Mouse (Mus musculus) layer of hippocampus, adult 8-10 months (tissue): ENCODE measurements around the gene Hoxa9. TPM values are rescaled to one million over a fixed set of nuclear protein-coding genes. Genes with fewer than 3 reads are reported as not detected.
A peak's percentile ranks its signal among the peaks of the same experiment; 100 is the strongest.

Source experiments
- DNase-seq, 2 experiments: peaks; one replicate each; pipeline ENCODE4 v3.0.0; 2022; ENCODE audit warnings: low spot score in 2 of 2
- total RNA-seq, 4 experiments: library from RNA; stranded (reverse); gene quantifications; 2 replicates each; pipeline ENCODE4 v1.2.4; 2022

The Hoxa9 gene
- total RNA-seq, 4 experiments from 2014 or later, result not detected

DNA sequence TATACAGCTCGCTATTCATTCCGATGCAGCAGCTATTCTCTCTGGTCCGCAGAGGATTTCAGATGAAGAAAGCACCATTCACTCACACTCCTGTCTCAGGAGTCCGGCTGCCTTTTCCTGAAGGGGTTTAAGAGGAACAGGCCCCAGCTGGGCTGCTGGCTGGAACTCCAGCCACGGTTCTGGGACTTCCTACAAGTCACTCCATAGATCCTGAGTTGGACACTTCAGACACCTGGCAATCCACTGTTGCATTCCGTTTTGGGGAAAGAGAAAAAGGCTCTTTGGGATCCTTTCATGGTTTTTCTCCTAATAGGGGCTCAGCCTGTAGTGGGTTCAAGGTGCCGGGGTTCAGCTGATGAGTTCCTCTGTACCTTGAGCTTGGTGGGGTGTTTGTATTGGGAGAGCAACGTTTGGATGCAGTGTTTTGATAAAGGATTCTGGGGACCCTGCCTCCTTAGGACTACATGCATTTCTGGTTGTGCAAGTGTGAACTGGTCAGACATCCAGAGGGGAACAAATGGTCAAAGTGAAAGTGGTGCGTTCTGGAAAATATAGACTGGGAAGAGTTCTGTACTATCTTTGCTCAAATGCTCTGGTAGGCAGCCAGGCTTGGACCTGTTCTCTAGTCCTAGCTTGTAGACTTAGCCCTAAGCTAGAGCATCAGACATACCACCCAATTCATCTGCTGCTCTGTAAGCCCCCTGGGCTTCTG is 31.0 kb upstream of the Hoxa9 start:
- DNase-seq, result no peak

DNA sequence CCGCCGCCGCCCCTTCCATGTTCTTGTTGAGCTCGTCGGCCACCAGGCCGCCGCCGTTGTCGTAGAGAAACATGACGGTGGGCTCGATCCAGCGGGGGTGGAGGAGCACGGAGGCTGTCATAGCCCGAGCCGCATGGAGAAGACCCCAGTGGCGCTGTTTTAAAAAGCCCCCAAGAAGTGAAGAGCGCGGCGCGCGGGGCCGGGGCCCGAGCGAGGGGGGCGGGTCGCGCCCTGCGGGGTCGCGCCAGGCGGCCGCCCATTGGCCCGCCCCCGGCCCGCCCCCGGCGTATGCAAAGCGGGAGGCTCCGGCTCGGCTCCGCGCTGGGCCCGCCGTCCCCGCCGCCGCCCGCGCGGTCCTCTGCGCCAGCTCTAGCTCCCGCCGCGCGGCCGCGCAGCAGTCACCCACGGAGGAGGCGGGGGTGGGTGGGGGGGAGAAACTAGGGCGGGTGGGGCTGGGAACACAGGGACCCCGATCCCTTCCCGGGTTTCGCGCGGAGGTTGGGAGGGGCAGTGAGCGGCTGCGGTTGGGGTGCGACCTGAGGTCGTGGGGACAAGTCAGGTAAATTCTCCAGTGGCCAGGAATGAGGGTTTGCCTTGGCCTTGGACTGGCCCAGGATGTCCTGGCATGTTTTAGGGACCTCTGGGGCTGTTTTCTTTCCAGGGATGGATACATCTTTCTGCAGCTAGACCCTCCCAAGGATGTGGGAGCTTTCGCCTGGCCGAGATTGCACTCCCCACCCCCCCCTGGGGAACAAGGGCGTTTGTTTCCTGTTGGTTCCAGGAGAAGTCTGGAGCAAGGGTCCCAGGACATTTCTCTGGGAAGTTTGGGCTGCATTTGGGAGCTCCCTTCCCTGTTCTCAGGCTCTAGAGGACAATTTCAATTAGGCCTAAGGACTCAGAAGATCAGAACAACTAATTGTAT is 30.0 kb upstream of the Hoxa9 start, which contains the start of gene Hoxa13:
Gene Hoxa13, minus strand, starts transcription at position 227 of the 922 bp plus-strand sequence.
- no peak for DNase-seq

DNA sequence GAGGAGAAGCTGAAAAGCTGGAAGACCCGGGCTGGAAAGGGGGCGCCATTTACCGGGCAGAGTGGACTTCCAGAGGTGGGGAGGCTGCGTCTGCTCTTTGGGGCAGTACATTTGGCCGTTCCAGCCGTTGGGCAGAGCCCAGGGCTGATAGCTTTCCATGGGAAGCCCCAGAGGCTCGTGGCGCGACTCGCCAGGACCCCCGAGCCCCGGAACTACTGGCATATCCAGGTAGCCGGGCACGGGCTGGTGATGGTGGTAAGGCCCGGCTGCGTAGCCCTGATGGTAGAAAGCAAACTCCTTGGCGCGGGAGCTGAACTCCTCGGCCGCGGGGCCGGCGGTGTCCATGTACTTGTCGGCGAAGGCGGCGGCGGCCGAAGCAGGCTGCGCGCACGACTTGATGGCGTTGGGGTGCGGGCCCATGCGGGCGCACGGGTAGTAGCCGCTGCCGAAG is 28.9 kb upstream of the Hoxa9 start:
- no peak for DNase-seq

DNA sequence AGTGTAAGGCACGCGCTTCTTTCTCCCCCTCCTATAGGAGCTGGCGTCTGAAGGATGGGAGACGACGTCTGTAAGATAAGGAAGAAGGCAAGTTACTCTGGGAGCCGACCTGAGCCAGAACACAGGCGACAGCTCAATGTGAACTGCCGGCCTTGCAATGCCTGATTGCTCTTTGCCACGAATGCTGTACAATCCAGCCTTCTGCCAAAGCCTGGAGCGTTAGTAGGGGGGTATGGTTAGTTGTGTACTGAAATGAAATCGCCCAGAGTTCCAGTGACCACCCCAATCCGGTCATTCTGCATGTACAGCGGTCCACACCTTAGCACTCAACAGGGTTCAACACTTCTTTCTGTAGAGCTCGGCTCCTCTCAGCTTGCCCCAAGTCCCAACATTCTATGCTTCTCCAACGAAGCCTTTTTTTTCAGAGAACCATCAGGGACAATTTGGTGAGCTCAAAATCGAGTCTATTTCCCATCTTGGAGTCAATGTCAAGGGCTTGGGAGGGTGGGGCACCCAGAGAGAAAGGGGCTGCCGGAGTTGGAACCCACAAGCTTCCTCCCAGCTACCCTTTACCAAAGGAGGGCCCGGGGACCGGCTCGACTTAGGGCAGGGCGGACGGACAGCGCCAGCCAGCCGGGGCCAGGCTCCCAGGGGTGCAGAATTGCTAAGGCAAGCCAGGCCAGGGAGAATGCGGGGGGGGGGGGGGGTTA is 28.3 kb upstream of the Hoxa9 start:
- DNase-seq, result no peak

DNA sequence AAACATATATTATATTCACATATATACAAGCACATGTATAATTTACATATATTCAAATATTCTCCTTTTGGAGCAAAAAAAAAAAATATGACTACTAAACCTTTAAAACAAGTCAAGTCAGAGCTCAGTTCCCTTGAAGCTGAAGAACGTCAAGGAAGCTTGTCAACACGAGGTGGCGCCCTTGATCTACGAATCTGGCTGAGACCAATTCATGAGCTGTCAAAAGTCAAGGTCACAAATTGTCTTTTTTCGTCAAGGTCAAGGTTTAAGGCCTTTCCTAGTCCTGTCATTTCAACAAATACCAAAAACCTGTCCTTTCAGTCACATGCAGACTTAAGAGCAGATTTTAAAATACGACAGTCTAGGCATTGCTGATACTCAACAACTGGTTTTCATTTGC is 26.1 kb upstream of the Hoxa9 start:
- peak in 1 of 2 experiments; percentile 70 for DNase-seq

DNA sequence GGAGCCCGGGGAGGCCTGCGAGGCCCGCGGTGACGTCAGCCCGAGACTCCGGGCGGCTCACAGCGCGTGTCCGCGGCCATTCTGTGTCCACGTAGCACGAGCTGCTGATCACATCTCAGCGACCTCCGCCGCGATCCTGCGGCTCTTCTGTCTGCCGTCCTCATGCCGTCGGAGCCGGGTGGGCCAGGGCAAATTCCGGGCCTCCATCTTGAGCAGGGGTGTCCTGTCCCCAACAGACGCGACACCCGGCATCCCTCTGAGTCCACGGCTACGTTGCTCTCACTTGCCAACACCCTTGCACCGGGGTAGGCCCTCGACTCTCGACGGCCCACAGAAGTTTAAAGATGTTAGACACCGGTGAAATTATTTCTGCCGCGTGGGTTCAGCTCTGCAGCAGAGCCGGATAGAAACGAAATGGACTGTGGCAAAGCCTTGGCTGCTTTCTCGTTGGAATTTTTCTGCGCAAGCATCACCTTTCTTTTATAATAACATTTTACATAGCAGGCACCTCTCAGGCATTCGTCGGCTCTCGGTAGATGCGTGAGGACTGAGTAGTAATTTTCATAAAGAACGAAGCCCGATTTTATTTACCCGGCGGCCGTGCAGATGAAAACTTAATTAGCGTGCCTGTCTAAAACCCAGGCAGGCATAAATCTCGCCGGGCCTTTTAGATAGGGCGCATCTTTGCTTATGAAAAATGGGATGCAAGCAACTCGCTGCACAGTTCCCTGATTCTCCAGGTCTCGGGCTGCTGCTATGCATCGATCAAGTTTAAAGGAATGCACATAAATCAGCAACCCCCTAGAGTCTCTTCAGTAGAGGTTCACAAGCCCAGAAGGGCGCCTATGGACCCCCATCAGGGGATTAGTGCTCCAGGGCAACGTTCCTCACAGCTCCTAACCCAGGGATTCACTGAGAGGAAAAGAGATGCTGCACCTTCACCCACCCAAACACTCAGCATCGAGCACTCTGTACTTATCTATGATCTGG is 22.9 kb upstream of the Hoxa9 start:
- no peak for DNase-seq

DNA sequence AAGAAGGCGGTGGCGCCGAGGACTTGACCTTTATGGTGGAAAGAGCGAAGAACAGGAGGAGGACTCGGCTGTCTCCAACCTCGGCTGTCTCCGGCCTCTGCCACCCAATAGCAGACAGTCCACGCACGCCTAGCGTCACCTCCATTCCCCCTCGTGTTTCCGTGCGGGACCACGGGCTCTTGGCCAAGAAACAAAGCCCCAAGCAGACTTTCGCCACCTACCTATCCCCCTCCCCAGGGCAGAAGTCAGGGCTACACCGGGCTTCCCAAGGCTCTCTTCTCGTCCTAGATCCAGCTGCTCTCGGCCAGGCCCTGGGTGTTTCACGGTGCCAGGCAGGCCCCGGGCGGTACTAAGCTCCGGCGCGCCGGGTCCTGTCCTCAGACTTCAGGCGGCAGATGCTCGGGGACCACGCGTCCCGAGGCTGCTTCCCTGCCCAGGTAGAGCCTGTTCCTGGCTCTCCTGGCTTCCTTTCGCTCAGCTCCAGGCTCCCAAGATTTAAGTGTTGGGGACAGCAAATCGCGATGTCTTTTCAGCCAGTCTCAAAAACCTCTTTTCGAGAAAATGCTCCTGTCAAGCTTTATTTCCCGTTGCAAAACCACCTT is 22.0 kb upstream of the Hoxa9 start:
- no peak for DNase-seq

DNA sequence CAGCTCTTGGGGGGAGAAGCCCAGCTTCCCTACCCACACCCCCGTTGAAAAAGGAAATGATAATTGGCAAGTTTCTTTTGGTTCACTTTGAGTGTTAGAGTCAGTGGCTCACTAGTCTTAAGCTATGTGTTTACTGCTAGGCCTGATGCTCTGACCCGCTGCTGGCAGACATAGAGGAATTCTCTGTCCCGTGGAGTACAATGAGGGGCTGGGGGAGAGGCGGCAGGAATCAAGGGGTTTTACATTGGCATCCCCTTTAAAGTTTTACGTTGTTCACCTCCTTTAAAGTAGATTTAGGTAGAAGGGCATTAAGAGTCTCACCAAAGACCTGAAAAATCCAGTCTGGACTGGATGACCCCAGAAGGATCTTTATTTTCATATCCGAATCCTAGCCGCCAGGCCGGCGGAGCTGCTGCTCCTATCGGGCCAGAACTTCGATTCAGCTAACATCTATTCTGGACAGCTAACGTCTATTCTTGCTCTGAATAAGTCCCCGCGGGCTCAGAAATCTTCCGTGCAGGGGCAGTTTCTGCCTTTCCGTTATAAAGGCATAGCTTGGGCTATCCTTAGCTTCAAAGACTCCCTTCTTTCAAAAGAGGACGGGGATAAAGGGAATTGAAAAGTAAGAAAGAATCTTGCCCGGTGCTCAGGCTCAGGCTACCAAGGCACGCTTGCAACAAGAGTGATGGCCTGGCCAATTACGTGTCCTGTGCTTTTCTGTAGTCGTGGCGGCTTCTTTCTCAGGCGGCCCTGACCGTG is 21.3 kb upstream of the Hoxa9 start:
- no peak for DNase-seq

DNA sequence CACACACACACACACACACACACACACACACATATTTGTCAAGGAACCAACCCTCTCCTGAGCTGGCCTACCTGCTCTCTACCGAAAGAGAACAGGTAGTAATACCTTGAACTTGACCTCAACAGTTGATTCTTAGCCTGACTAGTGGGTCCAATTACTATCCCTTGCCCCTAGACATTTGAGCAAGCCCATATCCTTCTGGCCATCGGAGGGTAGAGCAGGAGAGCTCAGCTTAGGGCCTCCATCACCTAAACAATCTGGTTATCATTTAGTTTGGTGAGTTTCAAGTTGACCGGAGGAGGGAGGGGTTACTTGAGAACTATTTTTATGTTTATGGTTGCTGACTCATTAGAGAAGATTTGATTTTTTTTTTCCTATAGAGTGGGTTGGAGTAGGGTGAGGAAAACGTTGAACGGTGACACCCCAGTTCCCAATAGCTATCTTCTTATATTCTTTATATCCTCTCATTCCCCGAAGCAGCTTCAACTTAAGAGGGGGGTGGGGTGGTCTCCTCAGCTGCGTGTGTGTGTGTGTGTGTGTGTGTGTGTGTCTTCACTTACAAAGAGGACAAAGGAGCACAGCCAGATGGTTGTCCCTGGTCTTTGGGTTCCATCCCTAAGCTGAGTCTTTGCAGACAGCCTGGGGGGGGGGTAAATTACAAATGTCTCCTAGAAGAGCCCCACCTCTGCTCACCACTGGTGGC is 20.4 kb upstream of the Hoxa9 start:
- no peak for DNase-seq

DNA sequence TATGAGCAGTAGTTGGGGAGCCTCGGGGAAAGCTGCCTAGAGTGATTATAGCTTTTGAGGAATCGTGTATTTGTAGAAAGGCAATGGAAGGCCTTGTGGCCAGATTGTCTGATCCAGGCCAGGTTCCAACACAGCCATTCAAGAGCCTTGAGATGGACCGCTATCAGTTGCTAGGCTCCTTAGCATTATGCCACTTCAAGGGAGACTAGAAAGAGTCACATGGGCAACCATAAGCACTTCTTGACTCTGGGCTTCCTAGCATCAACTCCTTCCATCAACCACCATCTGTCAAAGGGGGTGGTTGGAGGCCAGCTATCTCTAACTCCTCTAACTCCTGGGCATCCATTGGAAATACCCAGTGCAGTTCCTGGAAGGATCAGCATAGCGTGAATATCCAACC is 18.9 kb upstream of the Hoxa9 start:
- DNase-seq, result no peak

DNA sequence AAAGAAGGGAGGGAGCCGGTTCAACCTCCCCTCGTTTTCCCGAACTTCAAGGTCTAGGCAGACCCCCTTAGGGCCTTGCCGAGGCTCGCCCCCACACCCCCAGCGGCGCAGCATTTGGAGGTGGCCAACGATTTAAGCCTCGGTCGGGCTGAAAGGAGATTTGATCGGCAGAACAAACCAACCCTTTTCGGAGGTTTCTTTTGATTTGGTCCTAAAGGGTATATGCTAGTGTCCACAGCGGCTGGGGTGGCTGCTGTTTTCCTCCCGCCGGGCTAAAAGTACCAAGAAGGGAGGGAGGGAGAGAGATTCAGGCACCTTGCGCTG is 18.5 kb upstream of the Hoxa9 start:
- DNase-seq, result no peak

DNA sequence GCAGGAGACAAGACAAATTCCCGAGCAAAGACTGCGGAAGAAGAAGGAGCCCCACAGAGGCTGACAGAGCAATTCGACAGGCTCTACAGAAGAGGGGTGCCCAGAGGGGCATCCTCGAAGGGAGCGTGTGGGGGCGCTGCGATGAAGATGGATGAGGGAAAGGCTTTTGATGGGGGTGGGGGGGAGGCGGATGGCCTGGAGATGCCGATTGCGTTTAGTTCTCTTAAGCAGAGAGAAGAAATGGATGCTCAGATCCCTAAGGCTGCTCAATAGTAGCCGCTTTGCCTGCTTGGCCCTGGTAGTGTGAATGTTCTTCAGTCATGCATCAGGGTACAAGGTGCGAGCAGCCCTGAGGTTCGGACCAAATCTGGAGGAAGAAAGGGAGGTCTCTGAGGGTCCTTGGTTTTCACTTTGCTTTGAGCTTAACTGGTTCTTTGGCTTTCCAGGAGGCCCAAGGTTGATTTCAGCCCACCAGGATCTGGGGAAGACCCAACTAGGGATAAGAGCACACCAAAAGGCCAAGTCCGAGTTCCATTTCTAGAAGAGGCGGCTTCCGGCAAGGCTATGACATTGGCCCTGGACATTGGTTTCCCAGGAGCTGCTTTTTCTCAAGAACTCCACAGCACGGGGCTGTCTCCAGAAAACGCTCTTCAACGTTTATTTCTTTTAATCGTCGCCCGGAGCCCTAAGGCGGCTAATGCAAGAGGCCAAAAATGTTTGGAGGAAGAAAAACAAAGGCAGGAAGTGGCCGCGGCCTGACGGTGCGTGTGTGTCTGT is 17.9 kb upstream of the Hoxa9 start:
- no peak for DNase-seq

DNA sequence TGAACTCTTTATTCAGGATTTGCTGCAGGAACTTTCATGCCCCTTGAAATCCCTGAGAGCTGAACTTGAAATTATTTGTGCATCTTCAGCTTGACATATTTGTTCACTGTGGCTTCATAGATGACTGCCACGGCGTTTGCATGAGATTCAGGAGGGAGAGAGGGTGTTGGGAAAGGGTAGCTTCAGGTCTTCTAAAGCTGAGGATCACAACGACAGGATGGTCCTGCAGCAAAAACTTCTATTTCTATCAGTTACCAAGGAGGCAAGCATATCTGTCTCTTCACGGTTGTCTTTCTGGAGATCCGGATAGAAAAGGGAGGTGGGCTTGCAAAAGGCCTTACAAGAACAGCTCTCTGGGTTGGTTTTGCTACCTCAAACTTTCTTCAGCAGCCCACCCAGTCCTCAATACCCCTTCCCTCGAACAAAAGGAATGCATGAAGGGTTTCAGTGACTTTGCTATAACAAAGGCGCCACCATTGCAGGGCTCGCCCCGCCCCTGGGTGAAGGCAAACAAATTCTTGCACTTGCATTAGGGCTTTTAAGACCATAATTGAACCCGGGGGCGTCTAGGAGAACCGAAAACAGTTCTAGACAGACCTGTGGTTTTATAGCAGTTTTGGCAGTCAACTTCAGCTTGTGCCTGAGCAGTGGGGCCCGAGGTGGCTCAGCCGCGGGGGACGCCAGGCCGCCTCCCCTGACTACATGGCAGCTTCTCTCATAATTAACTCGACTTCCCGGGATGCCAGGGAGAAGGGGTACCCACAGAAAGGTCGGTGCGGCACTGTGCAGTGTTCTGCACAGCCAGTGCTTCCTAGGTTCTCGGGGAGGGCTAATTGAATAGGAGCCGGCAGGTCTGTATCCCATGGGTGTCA is 17.1 kb upstream of the Hoxa9 start:
- no peak for DNase-seq

DNA sequence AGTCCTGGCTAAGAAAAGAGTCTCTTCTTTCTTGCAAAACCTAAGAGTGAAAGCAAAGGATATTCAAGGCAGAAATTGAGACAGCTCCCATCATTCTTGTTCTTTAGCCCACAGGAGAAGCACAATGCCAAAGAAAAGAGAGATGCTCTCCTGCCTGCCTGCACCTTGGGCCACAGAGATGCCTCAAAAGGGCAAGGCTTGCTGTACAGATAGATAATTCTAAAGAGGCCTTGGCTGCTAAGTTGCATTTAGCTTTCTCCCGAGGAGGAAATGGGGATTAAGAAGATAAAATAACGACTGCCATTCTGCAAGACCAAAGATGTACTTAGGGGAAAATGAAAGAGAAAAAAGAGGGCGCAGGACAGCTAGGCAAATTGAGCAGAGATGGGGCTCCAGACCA is 16.0 kb upstream of the Hoxa9 start:
- no peak for DNase-seq

DNA sequence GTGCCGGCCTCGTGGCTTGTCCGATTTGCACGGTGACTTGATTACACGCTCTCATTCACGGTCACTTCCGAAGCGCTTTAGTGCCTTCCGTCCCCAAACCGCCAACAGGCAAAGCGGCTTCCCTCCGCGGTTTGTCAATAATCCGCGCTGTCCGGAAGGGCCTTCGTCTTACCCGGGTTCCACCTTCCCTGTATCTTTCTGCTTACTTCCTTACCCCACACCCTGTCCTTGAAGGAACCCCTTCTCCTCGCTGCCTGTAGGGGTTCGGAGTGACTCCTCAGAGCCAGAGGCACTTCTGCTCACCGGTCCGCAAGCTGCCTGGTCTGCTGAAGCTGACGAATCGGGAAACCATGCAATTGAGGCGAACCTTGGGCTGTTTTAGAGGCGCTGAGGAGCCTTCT is 15.5 kb upstream of the Hoxa9 start:
- DNase-seq, result no peak

DNA sequence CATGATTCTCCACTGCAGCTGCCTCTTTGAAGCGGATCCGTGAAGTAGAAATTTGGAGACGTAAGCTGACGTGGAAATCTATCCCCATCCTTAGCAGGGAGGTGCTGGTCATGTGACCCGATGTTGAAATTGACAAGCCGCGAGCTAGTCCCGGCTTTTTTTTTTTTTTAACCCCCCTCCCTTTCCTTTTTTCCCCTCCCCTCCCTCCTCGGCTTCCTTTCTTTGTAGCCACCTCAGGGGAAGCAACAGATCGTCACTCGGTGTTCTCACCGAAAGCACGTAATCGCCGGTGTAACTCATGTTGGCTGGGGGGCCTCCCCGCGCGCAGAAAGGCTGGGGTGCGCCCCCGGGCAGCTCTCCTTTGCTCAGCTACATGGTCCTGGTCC is 14.9 kb upstream of the Hoxa9 start, which contains the start of gene Hoxa11:
Gene Hoxa11, minus strand, starts transcription at position 54 of the 386 bp plus-strand sequence.
- DNase-seq, result no peak
